8 mouse cellular contexts compared by ENCODE assay signal in the genomic region with DNA sequence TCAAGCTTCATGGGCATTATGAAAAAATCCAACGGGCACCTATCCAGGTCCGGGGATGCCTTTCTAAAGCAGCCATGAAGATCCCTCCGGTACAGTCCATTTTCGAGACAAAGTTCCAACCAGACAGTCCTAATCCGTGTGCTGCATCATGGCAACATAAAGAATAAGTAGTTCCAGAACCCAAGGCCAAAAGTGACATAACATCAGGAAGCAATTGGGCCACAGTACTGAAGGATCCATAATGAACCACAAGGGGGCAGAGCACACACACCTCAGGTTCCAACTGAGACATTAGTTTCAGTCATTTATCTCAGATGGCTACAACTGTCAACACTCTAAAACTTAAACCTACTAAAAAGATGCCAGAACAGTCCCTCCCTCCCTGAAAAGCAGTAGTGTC. TPM values are rescaled to one million over a fixed set of nuclear protein-coding genes. Genes with fewer than 3 reads are reported as not detected.
A peak's percentile ranks its signal among the peaks of the same experiment; 100 is the strongest.
DNase-seq lines count a peak whose midpoint lies in the region; ATAC-seq and TF ChIP-seq lines count a peak whose summit lies in the region.

No protein-coding gene starts in this region.

- H3K27ac ChIP-seq in liver, embryonic 11.5 days (ENCODE audit: low read depth, low read length), result no peak overlapping the region
- H3K27ac ChIP-seq in hindbrain, postnatal 0 days, result no peak overlapping the region
- no peak overlapping the region for H3K27ac ChIP-seq in liver, postnatal 0 days (ENCODE audit: low read depth)

- no peak overlapping the region for H3K9ac ChIP-seq in liver, embryonic 11.5 days (ENCODE audit: low read depth, low read length)
- H3K9ac ChIP-seq in hindbrain, postnatal 0 days (replicated peaks; ENCODE audit: low read length), result no peak overlapping the region
- H3K9ac ChIP-seq in liver, postnatal 0 days (replicated peaks), result no peak overlapping the region

- no peak for ATAC-seq in liver, embryonic 11.5 days (replicated peaks; ENCODE audit: low FRiP score)
- ATAC-seq in hindbrain, postnatal 0 days, result peak; percentile 67
- peak; percentile 60 for ATAC-seq in liver, postnatal 0 days

- H3K4me3 ChIP-seq in liver, embryonic 11.5 days (ENCODE audit: low read depth, low read length), result no peak overlapping the region
- no peak overlapping the region for H3K4me3 ChIP-seq in hindbrain, postnatal 0 days (ENCODE audit: low read length)
- H3K4me3 ChIP-seq in liver, postnatal 0 days (ENCODE audit: low read depth, low read length), result no peak overlapping the region

- peak; percentile 61 for DNase-seq in adrenal gland, postnatal 10 days
- no peak for DNase-seq in adrenal gland, postnatal 4 days (ENCODE audit: low spot score in 2 of 2)
- DNase-seq in liver, result peak; percentile 51
- no peak for DNase-seq in liver, embryonic 11.5 days (ENCODE audit: low spot score)
- DNase-seq in c-Kit-positive CD71-positive TER-119-negative erythroid progenitor cells, embryonic 14.5 days (ENCODE audit: low read depth), result peak; percentile 72
- DNase-seq in hindbrain, postnatal 0 days (ENCODE audit: low spot score), result peak; percentile 79
- peak; percentile 62 for DNase-seq in liver, postnatal 0 days
- DNase-seq in spleen, postnatal 4 days (ENCODE audit: low spot score in 2 of 2), result peak; percentile 53 to 73

- TF ChIP-seq CTCF in hindbrain, postnatal 0 days (IDR thresholded peaks at IDR 0.05; ENCODE audit: low read depth), result peak; percentile 90
- TF ChIP-seq CTCF in liver, postnatal 0 days (IDR thresholded peaks at IDR 0.05; ENCODE audit: low read depth), result peak; percentile 94

- peaks cover 2% of the 10 kb centered on the region; the same call in 1 of the 2 replicates for H3K36me3 ChIP-seq in liver, embryonic 11.5 days (ENCODE audit: control insufficient read depth, insufficient read depth, low read length)
- H3K36me3 ChIP-seq in hindbrain, postnatal 0 days (ENCODE audit: insufficient read depth, low read length), result 0 out of 2 replicates have a peak, but pooled peaks cover 7% of the 10 kb centered on the region
- peaks cover 66% of the 10 kb centered on the region for H3K36me3 ChIP-seq in liver, postnatal 0 days (replicated peaks; ENCODE audit: insufficient read depth, low read length)

- H3K4me2 ChIP-seq in liver, embryonic 11.5 days, result no peak overlapping the region
- no peak overlapping the region for H3K4me2 ChIP-seq in hindbrain, postnatal 0 days (ENCODE audit: low read depth, low read length)
- H3K4me2 ChIP-seq in liver, postnatal 0 days (ENCODE audit: low read depth, low read length), result no peak overlapping the region

- H3K27me3 ChIP-seq in liver, embryonic 11.5 days (replicated peaks; ENCODE audit: control insufficient read depth, insufficient read depth, low read length), result no peaks in the 10 kb centered on the region
- no peaks in the 10 kb centered on the region for H3K27me3 ChIP-seq in hindbrain, postnatal 0 days (ENCODE audit: insufficient read depth, low read length)
- no peaks in the 10 kb centered on the region for H3K27me3 ChIP-seq in liver, postnatal 0 days (ENCODE audit: insufficient read depth, low read length)

- no peaks in the 10 kb centered on the region for H3K9me3 ChIP-seq in liver, embryonic 11.5 days (ENCODE audit: control insufficient read depth, low read length)
- H3K9me3 ChIP-seq in hindbrain, postnatal 0 days (ENCODE audit: low read length), result no peaks in the 10 kb centered on the region
- no peaks in the 10 kb centered on the region for H3K9me3 ChIP-seq in liver, postnatal 0 days (ENCODE audit: low read length)

- 74% methylated on average over 5 of the region's 5 CpGs for WGBS in liver, embryonic 11.5 days
- 72% methylated on average over 5 of the region's 5 CpGs for WGBS in hindbrain, postnatal 0 days
- 64% methylated on average over 5 of the region's 5 CpGs for WGBS in liver, postnatal 0 days (ENCODE audit: insufficient replicate concordance)

- no peak for TF ChIP-seq EP300 in liver, postnatal 0 days (IDR thresholded peaks at IDR 0.05; ENCODE audit: low read depth)

- H3K4me1 ChIP-seq in liver, embryonic 11.5 days (replicated peaks; ENCODE audit: control insufficient read depth, insufficient read depth, low read length), result peaks cover 24% of the 10 kb centered on the region
- H3K4me1 ChIP-seq in hindbrain, postnatal 0 days (ENCODE audit: insufficient read depth, low read length), result no peaks in the 10 kb centered on the region
- peaks cover 17% of the 10 kb centered on the region for H3K4me1 ChIP-seq in liver, postnatal 0 days (ENCODE audit: insufficient read depth)

RNA-seq across cellular contexts. Expression of a gene that starts 28.2 kb away (rescaled TPM):
- 10 to 100 TPM; 43.2 to 45.4 TPM for total RNA-seq in adrenal gland, postnatal 10 days (2021)
- 10 to 100 TPM; 52.1 to 56.5 TPM for total RNA-seq in adrenal gland, postnatal 4 days (2021)
- 35.0 and 41.0 TPM in 2 replicates for polyA plus RNA-seq in liver, embryonic 11.5 days (2014; fragmentation: Nextera tagmentation; extraction: Ambion mirVana)
- total RNA-seq in hindbrain, postnatal 0 days (2014; rRNA removed), result 80.4 and 98.8 TPM in 2 replicates
- 35.3 and 36.7 TPM in 2 replicates for polyA plus RNA-seq in hindbrain, postnatal 0 days (2015; fragmentation: Nextera tagmentation; extraction: Ambion mirVana)
- 21.9 and 22.9 TPM in 2 replicates for polyA plus RNA-seq in liver, postnatal 0 days (2015; fragmentation: Nextera tagmentation; extraction: Ambion mirVana)

RNA-seq across cellular contexts. Expression of a gene that starts 47.0 kb away (rescaled TPM):
- total RNA-seq in adrenal gland, postnatal 10 days (2021), result 10 to 100 TPM; 15.1 to 20.6 TPM
- total RNA-seq in adrenal gland, postnatal 4 days (2021), result 10 to 100 TPM; 24.1 to 33.6 TPM
- polyA plus RNA-seq in liver, embryonic 11.5 days (2014; fragmentation: Nextera tagmentation; extraction: Ambion mirVana), result 25.7 and 26.9 TPM in 2 replicates
- total RNA-seq in hindbrain, postnatal 0 days (2014; rRNA removed), result 9.5 and 9.7 TPM in 2 replicates
- 5.2 and 6.3 TPM in 2 replicates for polyA plus RNA-seq in hindbrain, postnatal 0 days (2015; fragmentation: Nextera tagmentation; extraction: Ambion mirVana)
- polyA plus RNA-seq in liver, postnatal 0 days (2015; fragmentation: Nextera tagmentation; extraction: Ambion mirVana), result 37.4 and 45.7 TPM in 2 replicates

RNA-seq across cellular contexts. Expression of a gene that starts 48.0 kb away (rescaled TPM):
- total RNA-seq in adrenal gland, postnatal 10 days (2021), result 10 to 100 TPM; 16.7 to 22.7 TPM
- total RNA-seq in adrenal gland, postnatal 4 days (2021), result 10 to 100 TPM; 28.6 to 34.2 TPM
- polyA plus RNA-seq in liver, embryonic 11.5 days (2014; fragmentation: Nextera tagmentation; extraction: Ambion mirVana), result 39.5 and 41.1 TPM in 2 replicates
- total RNA-seq in hindbrain, postnatal 0 days (2014; rRNA removed), result 15.1 and 24.8 TPM in 2 replicates
- 12.4 and 14.3 TPM in 2 replicates for polyA plus RNA-seq in hindbrain, postnatal 0 days (2015; fragmentation: Nextera tagmentation; extraction: Ambion mirVana)
- polyA plus RNA-seq in liver, postnatal 0 days (2015; fragmentation: Nextera tagmentation; extraction: Ambion mirVana), result 12.3 and 16.6 TPM in 2 replicates

Comparison
In these comparisons a context has a peak if more than half of its experiments do, and no peak if none do; other contexts are left out.
1. DNase-seq: peak in adrenal gland, postnatal 10 days (single experiment), liver (single experiment), c-Kit-positive CD71-positive TER-119-negative erythroid progenitor cells, embryonic 14.5 days (single experiment), hindbrain, postnatal 0 days (single experiment), liver, postnatal 0 days (single experiment) and spleen, postnatal 4 days (2 of 2); none in adrenal gland, postnatal 4 days (0 of 2) and liver, embryonic 11.5 days (single experiment).